Mouse (Mus musculus): ENCODE measurements around the gene Srek1ip1. TPM values are rescaled to one million over a fixed set of nuclear protein-coding genes. Genes with fewer than 3 reads are reported as not detected.

Srek1ip1 gene
- polyA plus RNA-seq, 1 experiment from 2014 or later: 20.4 TPM

DNA sequence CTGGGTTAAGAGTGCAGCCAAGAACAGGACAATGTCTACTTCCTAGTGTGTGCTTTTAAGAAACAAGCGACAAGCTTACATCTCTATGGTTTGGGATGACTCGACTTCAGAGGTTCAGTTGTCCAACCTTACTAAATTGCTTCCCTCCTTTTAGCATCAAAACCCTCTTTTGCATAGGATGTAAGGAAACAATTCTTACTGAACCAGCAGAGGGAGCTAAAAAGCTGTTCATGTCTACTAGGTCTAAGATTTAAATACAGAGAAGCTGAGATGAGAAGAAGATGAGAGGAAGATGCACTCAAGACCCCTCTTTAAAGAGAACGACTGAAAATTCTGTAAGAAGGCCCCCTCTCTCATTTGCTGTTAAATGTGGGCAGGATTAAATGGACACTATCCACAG lies 13.4 kb downstream of the Srek1ip1 start:
- Histone ChIP-seq H3K36me3 (peaks cover 6% of the 10 kb centered on the region; the same call in 1 of the 2 replicates), H3K27me3 (replicated peaks) (no peaks in the 10 kb centered on the region), H3K4me3 (replicated peaks) (no peak overlapping the region), H3K9ac (no peak overlapping the region), H3K27ac (no peak overlapping the region), H3K4me2 (no peak overlapping the region), H3K9me3 (no peaks in the 10 kb centered on the region), H3K4me1 (no peaks in the 10 kb centered on the region)
- no peak for ATAC-seq (ENCODE audit: insufficient read depth, low FRiP score, low read depth)
- 56% methylated on average over 3 of the region's 3 CpGs for WGBS

DNA sequence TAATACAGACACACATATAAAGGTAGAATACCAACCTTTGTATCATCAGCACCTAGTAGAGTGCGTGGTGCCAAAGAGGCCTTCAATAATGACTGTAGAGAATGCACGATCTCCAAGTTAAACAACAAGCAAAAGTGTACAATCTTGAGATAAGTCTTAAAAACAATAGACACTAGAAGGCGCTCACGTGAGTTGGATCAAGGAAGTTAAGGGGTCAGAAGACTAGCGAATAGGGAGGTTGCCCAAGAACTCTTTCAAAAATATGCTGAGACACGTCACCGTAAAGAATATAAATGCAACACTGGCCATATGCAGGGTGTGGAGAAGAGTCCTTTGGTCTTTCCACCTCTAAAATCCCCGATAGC lies 24.0 kb downstream of the Srek1ip1 start:
- H3K4me3 ChIP-seq (replicated peaks): peak overlapping the region; percentile 75
- ATAC-seq (ENCODE audit: insufficient read depth, low FRiP score, low read depth): peak; percentile 6; the same call in 1 of the 2 replicates
- H3K27ac ChIP-seq: peak overlapping the region; percentile 76
- 7% methylated on average over 8 of the region's 8 CpGs for WGBS
- peaks cover 3% of the 10 kb centered on the region; the same call in 1 of the 2 replicates for H3K4me1 ChIP-seq
- H3K4me2 ChIP-seq: peak overlapping the region; percentile 48
- H3K9me3 ChIP-seq: no peaks in the 10 kb centered on the region
- H3K27me3 ChIP-seq (replicated peaks): no peaks in the 10 kb centered on the region
- H3K36me3 ChIP-seq: no peaks in the 10 kb centered on the region
- no peak overlapping the region; the same call in 1 of the 2 replicates for H3K9ac ChIP-seq

DNA sequence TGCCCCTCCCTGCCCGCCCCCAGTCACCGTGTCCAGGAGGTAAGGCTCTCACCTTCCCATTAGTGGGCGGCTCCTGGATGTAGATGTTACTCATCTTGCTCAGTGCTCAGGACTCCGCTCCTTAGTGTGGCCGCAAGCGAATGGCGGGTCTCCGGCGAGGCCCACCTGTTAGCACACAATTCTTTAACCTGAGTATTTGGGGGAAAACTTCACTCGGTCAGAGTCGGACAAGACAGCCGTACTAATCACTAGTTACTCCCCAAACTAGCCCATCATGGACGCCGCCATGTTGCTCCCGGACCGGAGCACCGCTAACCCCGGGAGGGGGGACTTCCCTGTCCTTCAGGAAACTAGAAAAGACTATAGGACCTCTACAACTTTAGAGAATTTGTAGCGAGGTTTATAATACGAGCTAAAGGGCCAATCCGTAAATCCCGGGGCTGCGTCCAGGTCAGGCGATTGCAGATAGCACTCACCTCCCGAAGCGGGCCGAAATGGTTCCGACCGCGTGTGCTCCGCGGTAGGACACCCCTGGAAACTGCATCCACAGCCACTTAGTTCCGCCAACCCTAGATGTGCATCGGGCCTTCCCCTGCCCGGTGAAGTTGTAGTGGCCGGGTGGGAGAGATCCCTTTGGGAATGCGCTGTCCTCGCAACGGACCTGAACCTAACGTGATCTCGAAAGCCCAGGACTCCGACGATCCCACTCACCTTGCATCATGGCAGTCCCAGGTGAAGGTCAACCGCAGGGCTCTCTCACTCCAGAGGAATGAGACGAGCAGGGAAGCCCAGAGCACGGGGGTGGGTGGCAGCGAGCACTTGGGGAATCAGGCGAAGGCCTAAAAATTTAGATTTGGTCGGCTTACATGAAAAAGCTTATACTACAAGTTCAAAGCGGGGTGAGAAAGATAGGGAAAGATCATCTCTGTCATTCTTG lies 24.6 kb downstream of the Srek1ip1 start, which contains the start of gene Cwc27:
Cwc27 (minus strand) TSS at position 508 of the 937 bp plus-strand sequence.
- H3K9me3 ChIP-seq: no peaks in the 10 kb centered on the region
- H3K4me2 ChIP-seq: peak within 1 kb of the TSS; percentile 66
- H3K36me3 ChIP-seq: no peaks in the 10 kb centered on the region
- H3K4me3 ChIP-seq (replicated peaks): peak within 1 kb of the TSS; percentile 75
- H3K27ac ChIP-seq: peak within 1 kb of the TSS; percentile 76
- no peaks in the 10 kb centered on the region for H3K27me3 ChIP-seq (replicated peaks)
- peak; percentile 91 for ATAC-seq (ENCODE audit: insufficient read depth, low FRiP score, low read depth)
- H3K9ac ChIP-seq: peak within 1 kb of the TSS; percentile 68
- WGBS: under 1% methylated on average over 50 of the region's 50 CpGs
- peaks cover 3% of the 10 kb centered on the region; the same call in 1 of the 2 replicates for H3K4me1 ChIP-seq

DNA sequence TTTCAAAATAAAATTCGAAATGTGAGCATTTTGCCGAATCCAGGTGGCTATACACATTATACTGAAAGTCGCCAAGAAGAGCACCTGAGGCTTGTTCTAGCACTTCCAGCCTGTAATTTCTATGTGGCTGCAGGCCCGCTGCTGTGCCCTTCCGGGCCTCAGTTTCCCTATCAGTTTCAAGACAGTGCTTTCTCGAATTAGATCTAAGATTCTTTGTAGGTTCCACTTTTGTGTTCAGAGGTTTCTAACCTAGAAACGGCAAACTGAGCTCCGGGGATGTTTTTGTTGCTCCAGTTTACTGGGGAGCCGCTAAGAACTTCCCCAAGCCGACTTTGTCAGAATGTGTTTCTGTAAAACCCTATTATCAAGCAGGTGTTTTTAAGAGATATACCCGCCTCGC lies 25.4 kb downstream of the Srek1ip1 start:
- ATAC-seq (ENCODE audit: insufficient read depth, low FRiP score, low read depth): no peak

DNA sequence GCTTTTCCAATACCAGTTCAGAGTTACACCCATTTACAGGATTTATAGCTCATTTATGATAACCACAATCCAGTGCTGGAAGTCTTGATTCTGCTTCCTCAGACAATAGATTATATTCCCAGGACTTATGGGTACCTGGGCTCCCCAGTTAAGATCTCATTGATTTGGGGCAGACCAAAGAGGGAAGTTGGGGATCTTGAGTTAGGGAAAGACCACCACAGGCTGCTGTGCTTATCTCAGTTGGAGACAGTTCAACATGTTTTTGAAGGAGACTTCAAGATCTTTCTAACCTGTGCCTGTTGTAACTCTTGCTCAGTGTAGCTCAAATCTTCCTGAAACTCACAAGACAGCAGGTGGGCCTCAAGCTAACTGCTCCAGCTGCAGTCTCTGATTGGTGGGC lies 28.9 kb downstream of the Srek1ip1 start:
- Histone ChIP-seq H3K27ac (no peak overlapping the region), H3K4me2 (no peak overlapping the region), H3K4me1 (peaks cover 7% of the 10 kb centered on the region; the same call in 1 of the 2 replicates), H3K9ac (no peak overlapping the region), H3K36me3 (no peaks in the 10 kb centered on the region), H3K9me3 (no peaks in the 10 kb centered on the region), H3K27me3 (replicated peaks) (no peaks in the 10 kb centered on the region), H3K4me3 (replicated peaks) (no peak overlapping the region)
- no peak for ATAC-seq (ENCODE audit: insufficient read depth, low FRiP score, low read depth)

More for the DNA sequence above, 25.4 kb downstream of the Srek1ip1 start:
- no peaks in the 10 kb centered on the region for H3K36me3 ChIP-seq
- H3K4me2 ChIP-seq: peak overlapping the region; percentile 66
- no peak overlapping the region for H3K27ac ChIP-seq
- no peaks in the 10 kb centered on the region for H3K27me3 ChIP-seq (replicated peaks)
- H3K9ac ChIP-seq: peak overlapping the region; percentile 68
- 45% methylated on average over 12 of the region's 12 CpGs for WGBS
- no peaks in the 10 kb centered on the region for H3K9me3 ChIP-seq
- peak overlapping the region; percentile 75 for H3K4me3 ChIP-seq (replicated peaks)
- H3K4me1 ChIP-seq: peaks cover 7% of the 10 kb centered on the region; the same call in 1 of the 2 replicates

DNA sequence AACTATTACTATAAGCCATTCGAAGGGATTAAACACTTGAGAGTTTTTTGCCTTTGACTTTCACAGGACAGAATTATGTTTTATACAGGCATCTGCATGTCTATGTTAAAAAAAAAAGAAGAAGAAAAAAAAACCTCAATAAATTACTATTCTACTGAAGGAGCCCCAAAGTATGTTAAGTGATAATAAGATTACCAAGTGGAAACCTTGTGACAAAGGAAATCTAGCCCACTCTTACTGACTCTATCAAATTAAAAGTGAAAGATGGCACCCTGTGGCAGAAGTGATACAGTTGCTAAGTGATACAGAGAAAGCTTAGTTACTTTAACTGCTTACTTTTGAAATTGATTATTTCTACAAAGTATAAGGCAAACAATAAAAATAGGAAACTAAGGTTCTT lies 29.6 kb downstream of the Srek1ip1 start:
- no peak overlapping the region for H3K4me3 ChIP-seq (replicated peaks)
- 93% methylated on average over 1 of the region's 1 CpGs for WGBS
- no peak overlapping the region for H3K9ac ChIP-seq
- H3K36me3 ChIP-seq: peaks cover 1% of the 10 kb centered on the region; the same call in 1 of the 2 replicates
- H3K27ac ChIP-seq: no peak overlapping the region
- ATAC-seq (ENCODE audit: insufficient read depth, low FRiP score, low read depth): no peak
- no peaks in the 10 kb centered on the region for H3K9me3 ChIP-seq
- no peaks in the 10 kb centered on the region for H3K27me3 ChIP-seq (replicated peaks)
- H3K4me2 ChIP-seq: no peak overlapping the region
- peaks cover 7% of the 10 kb centered on the region; the same call in 1 of the 2 replicates for H3K4me1 ChIP-seq

DNA sequence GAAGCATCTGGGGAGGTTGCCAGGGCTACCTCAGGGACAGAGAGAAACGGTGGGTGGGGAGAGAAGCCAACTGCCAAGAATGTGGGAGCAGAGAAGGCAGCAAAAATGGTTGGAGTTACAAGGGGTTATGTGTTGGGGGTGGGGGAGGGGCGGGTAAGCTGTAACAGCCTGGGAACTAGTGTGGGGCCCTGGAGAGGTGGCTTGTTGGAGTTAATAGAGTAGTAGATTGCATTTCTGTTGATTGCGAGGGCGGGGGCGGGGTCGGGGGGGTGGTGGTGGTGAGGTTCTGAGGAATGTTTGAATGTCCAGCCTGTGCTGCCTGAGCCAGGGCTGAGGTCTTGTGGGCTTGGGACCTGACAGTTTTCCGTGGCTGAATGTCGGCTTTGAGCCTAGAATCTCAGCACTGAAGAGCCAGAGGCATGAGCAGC lies 30.1 kb downstream of the Srek1ip1 start:
- ATAC-seq (ENCODE audit: insufficient read depth, low FRiP score, low read depth): peak; percentile 39; the same call in 1 of the 2 replicates
- no peak overlapping the region for H3K4me2 ChIP-seq

DNA sequence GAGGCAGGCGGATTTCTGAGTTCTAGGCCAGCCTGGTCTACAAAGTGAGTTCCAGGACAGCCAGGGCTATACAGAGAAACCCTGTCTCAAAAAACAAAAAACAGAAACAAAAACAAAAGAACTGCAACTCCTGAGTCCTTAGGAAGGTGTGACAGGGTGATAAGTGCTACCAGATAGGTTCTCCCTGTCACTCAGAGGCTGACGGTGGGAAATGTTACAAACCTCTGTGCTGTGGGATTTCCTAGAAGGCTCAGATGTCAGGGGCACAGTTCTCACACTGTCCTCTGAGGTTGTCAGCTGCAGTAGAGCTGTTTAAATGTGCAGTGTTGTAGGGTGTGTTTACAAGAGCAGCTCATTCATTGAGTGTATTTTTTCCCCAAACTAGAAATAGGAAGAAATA lies 33.2 kb downstream of the Srek1ip1 start:
- Histone ChIP-seq H3K27ac (no peak overlapping the region), H3K36me3 (peaks cover 21% of the 10 kb centered on the region), H3K4me1 (0 out of 2 replicates have a peak, but pooled peaks cover 5% of the 10 kb centered on the region), H3K9me3 (no peaks in the 10 kb centered on the region), H3K4me2 (no peak overlapping the region), H3K9ac (no peak overlapping the region), H3K4me3 (replicated peaks) (no peak overlapping the region), H3K27me3 (replicated peaks) (no peaks in the 10 kb centered on the region)
- 75% methylated on average over 2 of the region's 2 CpGs for WGBS
- ATAC-seq (ENCODE audit: insufficient read depth, low FRiP score, low read depth): no peak

More for the DNA sequence above, 30.1 kb downstream of the Srek1ip1 start:
- Histone ChIP-seq H3K27me3 (replicated peaks) (no peaks in the 10 kb centered on the region), H3K27ac (no peak overlapping the region), H3K4me1 (peaks cover 7% of the 10 kb centered on the region; the same call in 1 of the 2 replicates), H3K9ac (no peak overlapping the region), H3K9me3 (no peaks in the 10 kb centered on the region), H3K36me3 (peaks cover 5% of the 10 kb centered on the region; the same call in 1 of the 2 replicates), H3K4me3 (replicated peaks) (no peak overlapping the region)
- WGBS: 24% methylated on average over 8 of the region's 8 CpGs

DNA sequence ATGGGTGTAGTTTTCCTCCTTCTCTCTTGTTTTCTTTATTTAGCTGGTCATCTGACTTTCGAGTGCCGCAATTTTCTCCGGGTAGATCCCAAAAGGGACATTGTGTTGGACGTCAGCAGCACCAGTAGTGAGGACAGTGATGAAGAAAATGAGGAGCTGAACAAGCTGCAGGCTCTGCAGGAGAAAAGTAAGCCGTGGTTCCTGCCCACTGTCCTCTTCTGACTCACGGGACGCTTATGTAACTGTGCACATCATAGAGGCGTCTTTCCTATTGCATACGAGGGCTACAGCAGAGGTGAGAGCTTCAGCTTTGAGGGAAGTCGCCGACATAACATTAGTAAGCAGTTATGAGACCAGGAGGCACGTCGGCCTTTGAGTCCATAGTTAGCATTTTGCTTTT lies 40.5 kb downstream of the Srek1ip1 start:
- no peak overlapping the region for H3K27ac ChIP-seq
- H3K4me2 ChIP-seq: no peak overlapping the region
- no peaks in the 10 kb centered on the region for H3K4me1 ChIP-seq
- no peaks in the 10 kb centered on the region for H3K9me3 ChIP-seq
- no peak overlapping the region for H3K9ac ChIP-seq
- peaks cover 22% of the 10 kb centered on the region for H3K36me3 ChIP-seq
- H3K4me3 ChIP-seq (replicated peaks): no peak overlapping the region
- 89% methylated on average over 13 of the region's 13 CpGs for WGBS
- H3K27me3 ChIP-seq (replicated peaks): no peaks in the 10 kb centered on the region
- ATAC-seq (ENCODE audit: insufficient read depth, low FRiP score, low read depth): no peak

DNA sequence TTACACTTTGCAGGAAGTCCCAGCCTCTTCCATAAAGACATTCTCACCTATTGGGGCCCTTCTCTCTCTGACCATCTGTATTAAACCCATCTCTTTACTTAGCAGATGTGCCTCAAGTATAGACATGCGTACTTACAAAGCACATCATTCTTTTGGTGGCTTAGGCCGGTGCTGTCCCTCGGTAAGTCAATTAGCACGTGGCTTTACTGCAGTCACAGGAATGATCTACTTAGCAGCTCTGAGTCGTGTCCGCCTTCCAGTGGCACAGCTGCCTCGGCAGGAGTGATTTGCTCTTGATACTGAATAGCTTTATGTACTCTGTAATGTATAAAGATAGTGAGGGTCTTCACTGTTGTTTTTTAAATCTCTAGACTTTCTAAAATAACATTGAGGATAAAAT lies 45.3 kb downstream of the Srek1ip1 start:
- Histone ChIP-seq H3K4me3 (replicated peaks) (no peak overlapping the region), H3K36me3 (peaks cover 9% of the 10 kb centered on the region), H3K4me1 (no peaks in the 10 kb centered on the region), H3K27ac (no peak overlapping the region), H3K9me3 (no peaks in the 10 kb centered on the region), H3K9ac (no peak overlapping the region), H3K4me2 (no peak overlapping the region), H3K27me3 (replicated peaks) (no peaks in the 10 kb centered on the region)
- ATAC-seq (ENCODE audit: insufficient read depth, low FRiP score, low read depth): no peak
- WGBS: 74% methylated on average over 7 of the region's 7 CpGs

DNA sequence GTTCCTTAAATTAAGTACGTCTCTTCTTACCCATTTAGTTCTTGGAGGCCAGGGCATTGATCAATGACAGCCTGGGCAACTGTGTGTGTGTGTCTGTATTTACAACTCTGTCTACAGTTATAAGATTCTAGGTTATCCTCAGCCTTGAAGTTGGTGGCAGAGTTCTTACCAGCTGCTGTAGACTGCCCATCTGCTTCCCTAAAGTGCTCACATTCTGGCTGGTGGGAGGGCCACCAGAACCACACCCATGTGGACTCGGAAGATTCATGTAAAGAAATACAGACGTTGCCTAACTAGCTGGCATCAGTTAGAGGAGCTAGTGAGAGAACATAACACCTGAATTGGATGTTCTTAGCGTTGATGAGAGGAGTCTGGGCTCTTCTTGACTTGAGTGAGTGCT lies 49.7 kb downstream of the Srek1ip1 start:
- H3K9ac ChIP-seq: no peak overlapping the region
- H3K27me3 ChIP-seq (replicated peaks): no peaks in the 10 kb centered on the region
- H3K4me1 ChIP-seq: no peaks in the 10 kb centered on the region
- no peak overlapping the region for H3K4me2 ChIP-seq
- peaks cover 3% of the 10 kb centered on the region; the same call in 1 of the 2 replicates for H3K36me3 ChIP-seq
- ATAC-seq (ENCODE audit: insufficient read depth, low FRiP score, low read depth): no peak
- WGBS: 54% methylated on average over 4 of the region's 4 CpGs
- no peak overlapping the region for H3K4me3 ChIP-seq (replicated peaks)
- no peaks in the 10 kb centered on the region for H3K9me3 ChIP-seq
- no peak overlapping the region for H3K27ac ChIP-seq
